Mouse (Mus musculus) forelimb bud, embryonic 11.5 days (tissue): Measurements from ENCODE around the gene Aff3.
A peak's percentile ranks its signal among the peaks of the same experiment; 100 is the strongest.
"Not testable (repeated sequence)": the region's sequence is repeated elsewhere in the genome, so short reads cannot be mapped to it uniquely, and the experiment has no call there.

ENCODE experiments used
- DNase-seq: peaks from one replicate; pipeline ENCODE4 v3.0.0-alpha.2; 2012; ENCODE audit warnings: low read depth, low spot score

Aff3 gene

DNA sequence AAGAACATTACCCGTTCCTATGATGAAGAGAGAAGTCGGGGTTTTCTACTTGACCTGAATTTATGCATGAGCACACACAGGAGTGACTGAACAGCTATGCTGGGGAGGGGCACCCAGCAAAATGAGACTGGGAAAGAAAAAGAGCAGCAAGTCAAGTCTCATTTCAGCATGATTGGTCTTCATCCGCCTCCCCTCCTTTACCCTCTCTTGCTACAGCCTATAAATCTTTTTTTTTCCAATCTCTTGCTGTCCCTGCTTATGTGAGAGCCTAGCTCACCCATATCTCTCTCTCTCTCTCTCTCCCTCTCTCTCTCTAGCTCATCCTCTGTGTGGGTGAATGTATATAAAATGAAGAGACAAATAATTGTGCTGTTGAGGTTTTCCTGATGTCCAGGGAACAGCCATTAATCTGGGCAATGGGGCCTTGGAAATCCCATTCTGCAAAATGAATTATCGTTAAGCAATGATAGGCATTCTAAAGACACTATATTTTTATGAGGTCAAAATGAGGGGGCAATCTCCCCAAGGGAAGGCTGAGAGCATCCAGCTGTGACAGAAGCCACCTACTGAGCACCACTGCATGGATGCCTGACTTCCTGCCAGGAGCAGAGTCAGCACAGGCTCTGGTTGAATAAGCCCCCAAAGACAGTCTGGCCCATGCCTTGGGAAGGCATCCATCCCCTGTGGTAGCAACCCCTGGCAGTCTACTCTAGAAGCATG lies 224.8 kb downstream of the Aff3 start:
- DNase-seq: no peak

DNA sequence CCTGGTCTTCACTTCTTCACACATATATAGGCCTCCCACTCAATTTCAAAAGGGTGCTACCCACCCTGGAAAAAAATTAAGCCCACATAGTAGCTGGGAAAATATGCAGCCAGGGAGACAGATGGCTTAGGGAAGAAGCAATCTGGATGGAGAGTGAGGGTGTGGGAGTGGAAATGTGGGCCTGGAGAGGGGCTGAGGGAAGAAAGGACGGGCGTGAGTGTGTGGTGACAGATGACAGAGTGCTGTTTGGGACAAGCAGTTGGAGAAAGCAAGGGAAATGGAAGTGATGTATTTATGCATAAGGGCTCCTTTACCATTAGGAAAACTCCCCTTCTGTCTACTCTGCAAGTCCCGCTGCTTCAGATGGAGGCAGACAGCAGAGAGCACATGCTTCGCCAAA lies 226.3 kb downstream of the Aff3 start:
- no peak for DNase-seq

DNA sequence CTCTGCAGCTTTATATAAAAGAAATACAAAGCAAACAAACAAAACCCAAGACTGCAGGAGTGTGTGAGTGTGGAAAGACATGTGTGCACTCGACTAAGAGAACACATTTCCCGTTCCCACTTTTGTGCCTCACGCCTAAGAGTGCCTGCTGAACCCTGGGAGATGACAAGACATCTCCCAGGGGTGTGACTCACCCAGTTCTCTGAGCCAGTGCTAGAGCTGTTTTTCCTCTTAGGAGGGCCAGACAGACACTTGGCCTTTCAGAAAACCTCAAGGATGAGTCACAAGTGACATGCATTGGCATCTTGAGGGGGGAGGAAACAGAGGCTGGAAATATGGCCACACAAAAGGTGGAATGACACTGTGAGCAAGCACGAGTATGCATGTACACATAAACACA lies 227.1 kb downstream of the Aff3 start:
- no peak for DNase-seq

DNA sequence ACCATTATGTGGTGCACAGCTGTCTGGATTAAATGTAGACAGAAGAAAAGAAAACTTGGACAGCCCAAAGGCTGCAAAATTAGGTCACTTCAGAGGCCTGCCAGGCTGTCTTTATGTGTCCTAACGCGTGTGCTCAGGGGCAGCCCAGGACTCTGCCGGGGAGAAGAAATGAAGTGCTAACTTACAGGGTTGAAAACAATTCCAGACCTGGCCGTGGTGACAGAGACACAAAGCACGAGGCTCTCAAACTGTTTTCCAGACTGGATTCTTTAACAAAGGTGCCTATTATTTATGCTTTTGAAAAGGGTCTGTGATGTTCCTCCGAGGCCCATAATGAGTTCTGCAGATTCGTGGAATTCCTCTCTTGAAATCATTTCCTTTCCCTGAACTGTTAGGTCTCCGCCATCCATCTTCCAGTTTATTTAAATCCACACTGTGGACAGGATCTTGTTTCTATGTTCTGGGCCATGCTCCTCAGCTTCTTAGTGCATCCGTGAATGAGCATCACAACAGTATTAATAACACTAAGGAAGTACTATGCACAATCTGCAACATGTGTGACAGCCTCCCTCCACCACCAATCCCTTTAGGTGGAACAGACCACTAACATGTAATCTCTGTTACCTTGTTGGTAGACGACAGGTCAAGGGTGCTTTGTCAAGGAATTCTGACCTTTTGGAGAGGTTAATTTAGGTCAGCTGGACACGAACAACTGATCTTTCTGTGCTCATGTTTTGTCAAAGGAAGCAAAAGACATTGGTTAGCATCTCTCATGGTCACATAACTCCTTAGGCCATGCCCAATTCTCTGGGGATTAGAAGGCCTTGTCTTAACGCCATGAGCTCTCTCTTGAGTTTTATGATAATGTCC lies 228.0 kb downstream of the Aff3 start:
- peak; percentile 88 for DNase-seq

GRCm38 (mm10) chr1:38430311-38430710 lies 234.4 kb downstream of the Aff3 start:
- not testable (repeated sequence) for DNase-seq

- no peak for DNase-seq
These were observed 235.8 kb downstream of the Aff3 start for GRCm38 (mm10) chr1:38428708-38429683.

DNA sequence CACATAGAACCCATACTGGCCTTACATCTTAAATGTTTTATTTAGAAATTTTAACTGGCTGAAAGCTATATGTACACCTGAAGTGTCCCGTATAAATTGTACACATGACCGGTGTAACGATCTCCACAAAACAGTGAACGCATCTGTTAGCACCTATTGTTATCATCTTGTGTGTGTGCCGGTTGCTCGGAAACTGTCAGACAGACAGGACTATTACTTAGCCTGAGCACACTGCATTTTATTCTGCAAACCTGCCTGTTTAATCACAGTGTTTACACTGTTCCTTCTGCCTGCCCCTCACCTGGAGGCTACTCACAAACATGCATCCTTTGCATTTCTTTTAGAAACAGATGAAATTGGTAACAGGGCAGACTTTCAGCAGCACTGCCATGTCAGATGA lies 241.8 kb downstream of the Aff3 start:
- DNase-seq: no peak

DNA sequence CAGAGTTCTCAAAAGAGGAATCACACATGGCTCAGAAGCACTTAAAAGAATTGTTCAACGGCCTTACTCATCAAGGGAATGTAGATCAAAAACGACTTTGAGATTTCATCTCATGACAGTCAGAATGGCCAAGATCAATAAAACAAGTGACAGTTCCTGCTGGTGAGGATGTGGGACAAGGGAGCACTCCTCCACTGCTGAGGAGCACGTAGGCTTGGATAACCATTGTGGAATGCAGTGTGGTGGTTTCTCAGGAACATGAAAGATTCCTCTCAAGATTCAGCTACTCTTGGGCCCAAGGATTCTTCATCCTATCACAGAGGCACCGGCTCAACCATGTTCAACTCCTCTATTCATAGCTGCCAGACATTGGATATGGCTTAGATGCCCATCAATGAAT lies 245.4 kb downstream of the Aff3 start:
- DNase-seq: no peak

- no peak for DNase-seq
These were observed 246.3 kb downstream of the Aff3 start for GRCm38 (mm10) chr1:38418181-38419032.

DNA sequence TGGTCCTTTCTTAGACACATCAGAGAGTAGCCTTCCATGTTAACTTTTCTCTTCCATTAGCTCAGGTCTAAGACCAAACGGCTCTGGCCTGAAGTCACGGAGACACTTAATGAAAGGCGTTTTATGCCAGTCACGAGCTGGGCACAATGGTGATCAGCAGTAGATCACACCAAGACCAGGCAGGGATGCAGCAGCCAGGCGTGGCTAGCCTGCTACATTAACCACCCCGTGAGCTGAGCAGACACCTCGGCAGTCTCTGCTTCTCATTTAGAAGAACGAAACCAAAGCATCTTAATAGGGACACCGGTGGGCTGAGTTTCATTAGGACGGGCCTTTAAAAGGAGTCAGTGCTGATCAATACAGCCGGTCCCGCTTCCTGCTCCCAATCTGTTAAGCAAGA lies 247.6 kb downstream of the Aff3 start:
- no peak for DNase-seq

- DNase-seq: no peak
These were observed 249.2 kb downstream of the Aff3 start for GRCm38 (mm10) chr1:38415511-38415910.

GRCm38 (mm10) chr1:38411106-38411505 lies 253.6 kb downstream of the Aff3 start:
- no peak for DNase-seq

- DNase-seq: no peak
These were observed 254.3 kb downstream of the Aff3 start for GRCm38 (mm10) chr1:38410457-38410856.

DNA sequence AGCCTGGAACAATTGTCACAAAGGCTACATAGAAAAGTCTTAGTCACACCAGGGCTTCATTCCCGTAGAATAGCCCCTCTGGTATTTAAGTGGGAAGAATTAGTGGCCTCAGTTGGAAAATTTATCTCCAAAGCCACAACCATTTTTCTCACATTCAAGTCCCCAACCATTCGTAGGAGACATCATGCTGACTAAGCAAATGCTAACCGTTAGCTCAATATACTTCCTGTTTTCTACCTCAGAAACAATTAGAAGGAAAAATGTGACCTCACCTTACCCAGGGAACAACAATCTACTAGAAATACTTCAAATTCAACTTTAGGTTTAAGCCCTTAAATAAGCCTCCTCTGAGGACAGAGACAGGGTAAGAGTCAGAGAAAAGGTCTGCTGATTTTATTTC lies 256.5 kb downstream of the Aff3 start:
- DNase-seq: no peak

DNA sequence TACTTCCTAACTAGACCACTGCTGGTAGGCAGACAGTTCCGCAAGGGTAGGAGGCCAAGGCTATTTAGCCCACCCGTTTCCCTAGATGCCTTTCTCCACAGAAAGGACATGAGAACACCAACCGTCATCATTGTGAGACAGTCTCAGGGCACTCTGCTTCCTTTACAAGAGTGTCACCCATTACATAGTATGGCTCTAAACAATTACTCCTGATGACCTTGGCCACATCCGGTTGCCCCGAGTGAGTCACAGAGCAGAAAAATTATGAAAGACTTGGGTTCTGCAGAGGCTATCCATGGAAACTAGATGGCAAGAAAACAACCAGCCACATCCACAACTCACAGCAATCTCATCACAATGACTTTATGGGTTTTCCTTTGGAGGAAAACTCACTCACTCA lies 261.0 kb downstream of the Aff3 start:
- no peak for DNase-seq

GRCm38 (mm10) chr1:38401856-38402255 lies 262.9 kb downstream of the Aff3 start:
- DNase-seq: no peak

GRCm38 (mm10) chr1:38399269-38399668 lies 265.5 kb downstream of the Aff3 start:
- no peak for DNase-seq

- DNase-seq: no peak
These were observed 266.2 kb downstream of the Aff3 start for GRCm38 (mm10) chr1:38398566-38398965.

DNA sequence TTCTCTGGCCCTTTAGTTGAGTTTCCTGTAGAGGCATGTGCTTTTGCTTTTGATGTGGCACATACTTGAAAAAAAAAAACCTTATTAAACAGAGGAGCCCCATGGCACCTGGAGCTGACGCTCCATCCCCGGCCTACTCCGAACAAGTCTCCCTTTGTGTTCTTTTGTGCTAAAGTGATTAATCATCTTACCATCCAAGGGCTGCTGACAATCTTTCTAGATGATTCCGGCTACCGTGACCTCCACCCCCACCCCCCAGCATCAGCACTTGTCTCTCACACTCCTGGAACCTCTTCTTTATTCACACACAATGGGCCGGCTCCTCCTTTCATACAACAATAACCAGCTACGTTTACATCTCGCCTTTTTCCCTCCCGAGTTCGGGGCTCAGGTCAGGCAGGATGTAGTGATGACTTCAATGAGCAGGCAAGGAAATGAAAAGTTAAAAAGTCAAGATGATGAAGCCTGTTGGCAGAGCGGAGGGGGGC lies 269.5 kb downstream of the Aff3 start:
- DNase-seq: peak; percentile 55

GRCm38 (mm10) chr1:38394493-38394892 lies 270.3 kb downstream of the Aff3 start:
- DNase-seq: peak; percentile 34

- DNase-seq: no peak
These were observed 271.2 kb downstream of the Aff3 start for GRCm38 (mm10) chr1:38393516-38393915.
